Mouse (Mus musculus) forebrain, embryonic 10.5 days (tissue): Measurements from ENCODE around the gene Rab5c. TPM values are rescaled to one million over a fixed set of nuclear protein-coding genes. Genes with fewer than 3 reads are reported as not detected.

Source experiments
- DNase-seq: peaks from one replicate; pipeline ENCODE4 v3.0.0-alpha.2; 2017; ENCODE audit warnings: low spot score; ENCODE audit errors: extremely low spot score
- H3K27ac ChIP-seq: fragments of 300-500 bp; sonication (generic); 2 replicates; pipeline ENCODE4 v1.5.1; 2016; ENCODE audit warnings: mild to moderate bottlenecking
- H3K27me3 ChIP-seq: fragments of 300-500 bp; sonication (generic); 2 replicates; pipeline ENCODE4 v1.6.1; 2016; ENCODE audit warnings: mild to moderate bottlenecking; ENCODE audit not compliant: poor library complexity, severe bottlenecking
- H3K36me3 ChIP-seq: fragments of 300-500 bp; sonication (generic); replicated peaks from 2 replicates; pipeline ENCODE4 v1.6.1; 2016; ENCODE audit warnings: mild to moderate bottlenecking, moderate library complexity
- H3K4me1 ChIP-seq: fragments of 300-500 bp; sonication (generic); 2 replicates; pipeline ENCODE4 v1.6.1; 2016
- H3K4me3 ChIP-seq: fragments of 300-500 bp; sonication (generic); 2 replicates; pipeline ENCODE4 v1.5.1; 2016; ENCODE audit warnings: mild to moderate bottlenecking, moderate library complexity
- H3K9me3 ChIP-seq: fragments of 300-500 bp; sonication (generic); 2 replicates; pipeline ENCODE4 v1.6.1; 2016; ENCODE audit warnings: mild to moderate bottlenecking, moderate library complexity
- WGBS: fragments of 180-500 bp; shearing (Covaris S2); methylation state at CpG from one replicate; pipeline ENCODE4 v1.1.7; 2016; 5-methylcytosine and 5-hydroxymethylcytosine counted together
- polyA plus RNA-seq: library from polyadenylated mRNA; unstranded; fragments of >200 nt; fragmentation: Nextera tagmentation; extraction: Ambion mirVana; gene quantifications from 2 replicates; pipeline ENCODE4 v1.2.1, GENCODE M21; 2016

Rab5c gene
- 13.2 and 14.9 TPM in 2 replicates for polyA plus RNA-seq

DNA sequence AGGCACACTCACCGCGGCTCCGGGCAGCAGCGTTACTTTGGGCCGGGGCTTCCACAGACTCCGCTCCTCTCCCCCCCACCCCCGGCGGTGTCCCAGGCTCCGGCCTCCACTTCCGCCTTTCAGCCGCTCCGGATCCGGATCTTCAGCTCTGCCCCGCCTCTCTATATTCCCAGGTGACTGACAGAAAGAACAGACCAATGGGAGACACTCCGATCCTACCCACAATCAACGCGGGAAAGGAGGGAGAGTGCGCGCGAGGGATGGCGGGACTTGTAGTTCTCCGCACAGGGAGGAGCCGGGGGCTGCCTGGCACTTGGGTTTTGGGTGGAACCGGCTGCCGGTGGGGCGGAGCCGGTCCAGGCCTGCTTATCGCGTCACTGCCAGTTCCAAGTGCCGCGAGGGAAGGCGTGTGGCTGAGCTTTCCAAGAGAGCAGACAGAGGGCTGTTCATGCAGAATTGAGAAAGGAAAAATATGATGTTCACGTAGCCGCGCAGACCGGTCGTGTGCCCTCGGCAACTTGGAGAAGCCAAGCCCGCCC lies at the start of gene Rab5c:
TSS of gene Rab5c (minus strand) at position 150 of the 539 bp plus-strand sequence.
- under 1% methylated on average over 39 of the region's 39 CpGs for WGBS
- Histone ChIP-seq H3K27me3 (no peaks in the 10 kb centered on the region), H3K27ac (peak within 1 kb of the TSS; percentile 91)

DNA sequence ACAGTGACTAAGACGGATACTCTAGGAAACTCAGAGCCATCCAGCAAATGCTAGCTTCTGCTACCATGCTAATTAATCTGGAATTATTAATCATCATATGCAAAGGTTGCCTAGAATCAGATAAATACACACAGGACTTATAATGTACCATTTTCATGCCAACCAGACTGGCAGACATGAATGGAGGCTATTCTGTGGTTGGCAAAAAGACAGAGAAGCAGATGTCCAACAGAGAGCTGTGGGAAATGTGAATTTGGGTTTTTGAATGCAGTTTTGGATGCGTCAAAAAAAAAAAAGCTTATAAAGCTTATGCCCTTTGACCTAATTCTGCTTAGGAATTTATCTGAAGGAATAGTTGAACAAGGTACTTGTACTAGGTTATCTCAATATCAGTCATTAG lies 47.8 kb upstream of the Rab5c start:
- WGBS = 94% methylated on average over 2 of the region's 2 CpGs
- no peaks in the 10 kb centered on the region for H3K27me3 ChIP-seq
- no peak overlapping the region for H3K27ac ChIP-seq
- H3K36me3 ChIP-seq = peaks cover 34% of the 10 kb centered on the region
- H3K9me3 ChIP-seq = no peaks in the 10 kb centered on the region
- H3K4me1 ChIP-seq = peaks cover 15% of the 10 kb centered on the region
- no peak overlapping the region for H3K4me3 ChIP-seq
- DNase-seq = no peak

More for the DNA sequence above, at the start of gene Rab5c:
- Histone ChIP-seq H3K4me3 (peak within 1 kb of the TSS; percentile 78), H3K4me1 (peaks cover 28% of the 10 kb centered on the region), H3K9me3 (no peaks in the 10 kb centered on the region), H3K36me3 (peaks cover 13% of the 10 kb centered on the region)
- DNase-seq = peak; percentile 99

DNA sequence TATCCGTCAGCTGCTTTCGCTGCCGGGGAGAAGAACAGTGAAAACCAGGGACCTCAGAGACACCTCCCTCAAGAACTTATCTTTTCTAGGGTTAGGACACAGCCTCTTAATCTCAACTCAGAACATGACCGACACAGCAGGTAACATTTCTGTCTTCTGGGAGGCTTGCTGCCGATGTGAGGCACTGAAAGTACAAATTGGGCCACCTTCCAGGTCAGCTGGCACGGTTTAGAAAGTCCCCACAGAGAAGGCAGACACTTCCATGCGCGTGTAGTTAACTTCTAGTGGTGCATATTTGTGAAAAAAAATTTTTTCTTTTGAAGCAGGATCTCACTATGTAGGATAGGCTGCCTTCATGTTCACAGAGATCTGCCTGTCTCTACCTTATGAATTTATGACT lies 46.3 kb upstream of the Rab5c start:
- no peaks in the 10 kb centered on the region for H3K9me3 ChIP-seq
- WGBS = 88% methylated on average over 8 of the region's 8 CpGs
- peaks cover 37% of the 10 kb centered on the region for H3K36me3 ChIP-seq
- no peak overlapping the region for H3K27ac ChIP-seq
- no peaks in the 10 kb centered on the region for H3K27me3 ChIP-seq
- DNase-seq = no peak
- peaks cover 15% of the 10 kb centered on the region for H3K4me1 ChIP-seq
- H3K4me3 ChIP-seq = no peak overlapping the region

DNA sequence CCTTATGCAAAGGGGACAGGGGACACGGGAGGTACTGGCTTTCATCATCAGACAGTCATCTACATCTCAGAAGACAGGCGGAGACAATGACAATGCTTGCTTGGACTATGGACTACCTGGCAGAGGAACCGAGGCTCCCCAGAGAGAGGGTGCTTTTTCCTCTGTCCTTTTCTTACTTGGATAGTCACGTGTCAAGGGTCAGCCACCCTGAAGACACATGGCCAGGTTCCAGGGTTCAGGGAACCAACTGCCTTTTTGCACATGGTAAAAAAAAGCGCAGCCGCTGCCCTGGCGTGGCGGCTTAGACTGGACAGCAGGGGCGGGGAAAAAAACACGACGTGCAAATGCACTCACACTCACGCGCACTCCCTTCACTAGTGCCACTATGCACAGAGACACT lies 44.6 kb upstream of the Rab5c start:
- 87% methylated on average over 13 of the region's 13 CpGs for WGBS
- Histone ChIP-seq H3K36me3 (peaks cover 30% of the 10 kb centered on the region), H3K27ac (no peak overlapping the region), H3K4me1 (peaks cover 9% of the 10 kb centered on the region), H3K27me3 (no peaks in the 10 kb centered on the region), H3K4me3 (no peak overlapping the region), H3K9me3 (no peaks in the 10 kb centered on the region)
- no peak for DNase-seq

DNA sequence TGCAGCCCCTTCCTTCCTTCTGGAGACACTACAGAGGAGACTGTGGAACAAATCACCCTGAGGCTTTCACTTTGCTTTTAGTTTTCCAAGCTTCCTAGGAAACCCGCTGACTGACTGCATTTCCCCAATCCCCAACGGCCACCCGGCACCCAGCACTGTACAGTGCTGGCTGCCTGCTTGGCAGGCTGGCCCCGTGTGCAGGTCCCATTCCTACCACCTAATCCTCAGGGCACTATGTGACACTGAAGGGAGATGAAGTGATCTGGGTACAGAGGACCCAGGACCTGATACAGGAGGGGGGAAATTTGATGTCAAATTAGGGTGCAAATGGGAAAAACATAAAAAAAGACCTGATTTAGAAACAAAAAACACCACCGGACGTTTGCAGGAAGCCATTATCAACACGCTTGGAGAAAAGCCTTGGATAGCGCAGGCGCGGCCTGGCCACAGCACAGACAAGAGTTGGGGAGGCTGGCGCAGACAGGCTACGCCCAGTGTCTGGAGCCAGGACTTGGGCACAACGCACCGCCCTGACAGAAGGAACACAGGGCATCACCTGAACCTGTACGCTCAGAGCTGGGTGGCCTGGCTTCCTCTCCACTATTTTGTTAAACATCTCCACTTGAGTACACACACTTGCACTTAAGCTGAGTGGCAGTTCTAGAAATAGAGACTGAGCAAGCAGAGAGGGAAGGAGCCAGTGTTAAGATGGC lies 43.9 kb upstream of the Rab5c start:
- Histone ChIP-seq H3K36me3 (peaks cover 28% of the 10 kb centered on the region), H3K4me1 (peaks cover 8% of the 10 kb centered on the region), H3K27me3 (no peaks in the 10 kb centered on the region), H3K27ac (no peak overlapping the region), H3K9me3 (no peaks in the 10 kb centered on the region), H3K4me3 (no peak overlapping the region)
- 91% methylated on average over 15 of the region's 15 CpGs for WGBS
- no peak for DNase-seq

DNA sequence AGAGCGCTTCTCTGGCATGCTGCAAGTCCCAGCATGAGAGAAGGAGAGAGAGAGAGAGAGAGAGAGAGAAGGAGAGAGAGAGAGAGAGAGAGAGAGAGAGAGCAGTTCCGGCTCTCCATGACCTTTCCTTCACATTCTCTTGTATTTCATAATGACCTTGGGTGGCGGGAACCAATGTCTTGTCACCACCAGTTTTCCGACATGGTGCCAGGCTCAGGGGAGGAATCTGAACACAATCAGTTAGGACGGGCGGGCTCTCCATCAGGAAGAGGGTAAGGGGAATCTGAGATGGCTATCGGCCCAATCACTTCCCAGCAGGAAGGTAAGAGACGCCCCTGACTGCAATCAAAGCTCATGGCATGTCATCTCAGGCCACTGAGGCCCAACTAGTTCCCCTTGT lies 42.2 kb upstream of the Rab5c start:
- H3K36me3 ChIP-seq = peaks cover 26% of the 10 kb centered on the region
- H3K4me3 ChIP-seq = no peak overlapping the region
- 84% methylated on average over 8 of the region's 8 CpGs for WGBS
- H3K4me1 ChIP-seq = no peaks in the 10 kb centered on the region
- no peak overlapping the region for H3K27ac ChIP-seq
- no peaks in the 10 kb centered on the region for H3K9me3 ChIP-seq
- H3K27me3 ChIP-seq = no peaks in the 10 kb centered on the region
- DNase-seq = no peak

DNA sequence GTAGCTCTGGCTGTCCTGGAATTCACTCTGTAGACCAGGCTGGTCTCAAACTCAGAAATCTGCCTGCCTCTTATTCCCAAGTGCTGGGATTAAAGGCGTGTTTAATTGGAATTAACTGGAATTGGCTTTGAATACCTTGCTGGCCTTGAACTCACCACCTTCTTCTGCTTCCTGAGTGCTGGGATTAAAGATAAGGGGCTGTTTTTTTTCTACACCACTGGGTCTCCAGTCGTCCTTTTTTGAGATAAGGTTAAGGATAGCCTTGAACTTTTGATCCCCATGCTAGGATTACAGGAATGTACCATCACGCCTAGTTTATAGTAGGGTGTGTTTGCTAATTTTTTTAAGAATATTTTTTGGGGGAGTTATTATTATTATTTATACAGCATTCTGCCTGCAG lies 40.1 kb upstream of the Rab5c start:
- no peak for DNase-seq
- H3K4me3 ChIP-seq = no peak overlapping the region
- peaks cover 19% of the 10 kb centered on the region for H3K36me3 ChIP-seq
- 78% methylated on average over 3 of the region's 3 CpGs for WGBS
- no peaks in the 10 kb centered on the region for H3K9me3 ChIP-seq
- no peaks in the 10 kb centered on the region for H3K27me3 ChIP-seq
- H3K4me1 ChIP-seq = no peaks in the 10 kb centered on the region
- no peak overlapping the region for H3K27ac ChIP-seq

DNA sequence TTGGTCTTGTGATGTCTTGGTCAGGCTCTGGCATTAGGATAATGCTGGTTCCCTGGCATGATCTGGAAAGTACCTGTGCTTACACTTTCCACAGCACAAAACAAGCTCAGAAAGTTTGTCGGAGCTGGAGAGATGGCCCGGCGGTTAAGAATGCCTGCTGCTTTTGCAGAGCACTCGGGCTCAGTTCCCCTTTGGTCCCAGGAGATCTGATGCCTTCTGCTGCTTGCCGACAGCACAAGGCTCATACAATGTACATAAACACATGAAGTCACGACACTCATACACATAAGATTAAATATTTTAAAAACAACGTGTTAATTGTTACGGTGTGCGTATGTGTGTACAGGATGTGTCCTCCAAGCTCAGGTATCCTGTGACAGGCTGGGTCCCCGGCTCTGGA lies 37.9 kb upstream of the Rab5c start:
- Histone ChIP-seq H3K9me3 (no peaks in the 10 kb centered on the region), H3K27me3 (no peaks in the 10 kb centered on the region), H3K36me3 (0 out of 2 replicates have a peak, but pooled peaks cover 7% of the 10 kb centered on the region), H3K4me1 (peaks cover 2% of the 10 kb centered on the region), H3K27ac (no peak overlapping the region), H3K4me3 (no peak overlapping the region)
- DNase-seq = no peak
- WGBS = 87% methylated on average over 10 of the region's 10 CpGs

DNA sequence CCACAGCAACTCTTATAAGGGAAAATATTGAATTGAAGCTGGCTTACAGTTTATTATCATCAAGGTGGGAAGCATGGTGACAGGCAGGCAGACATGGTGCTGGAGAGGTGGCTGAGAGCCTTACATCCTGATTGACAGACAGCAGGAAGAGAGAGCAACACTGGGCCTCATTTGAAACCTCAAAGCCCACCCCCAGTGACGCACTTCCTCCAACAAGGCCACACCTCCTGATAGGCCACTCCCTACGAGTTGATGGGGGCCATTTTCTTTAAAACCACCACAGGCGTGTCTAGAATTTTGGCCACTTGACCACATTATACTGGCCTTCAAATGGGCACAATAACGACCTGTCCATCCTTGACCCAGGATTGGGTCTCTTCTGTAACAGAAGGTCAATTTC lies 36.2 kb upstream of the Rab5c start:
- Histone ChIP-seq H3K9me3 (no peaks in the 10 kb centered on the region), H3K4me3 (no peak overlapping the region), H3K4me1 (peaks cover 15% of the 10 kb centered on the region), H3K27ac (no peak overlapping the region), H3K27me3 (no peaks in the 10 kb centered on the region), H3K36me3 (0 out of 2 replicates have a peak, but pooled peaks cover under 1% of the 10 kb centered on the region)
- 86% methylated on average over 4 of the region's 4 CpGs for WGBS
- DNase-seq = no peak

DNA sequence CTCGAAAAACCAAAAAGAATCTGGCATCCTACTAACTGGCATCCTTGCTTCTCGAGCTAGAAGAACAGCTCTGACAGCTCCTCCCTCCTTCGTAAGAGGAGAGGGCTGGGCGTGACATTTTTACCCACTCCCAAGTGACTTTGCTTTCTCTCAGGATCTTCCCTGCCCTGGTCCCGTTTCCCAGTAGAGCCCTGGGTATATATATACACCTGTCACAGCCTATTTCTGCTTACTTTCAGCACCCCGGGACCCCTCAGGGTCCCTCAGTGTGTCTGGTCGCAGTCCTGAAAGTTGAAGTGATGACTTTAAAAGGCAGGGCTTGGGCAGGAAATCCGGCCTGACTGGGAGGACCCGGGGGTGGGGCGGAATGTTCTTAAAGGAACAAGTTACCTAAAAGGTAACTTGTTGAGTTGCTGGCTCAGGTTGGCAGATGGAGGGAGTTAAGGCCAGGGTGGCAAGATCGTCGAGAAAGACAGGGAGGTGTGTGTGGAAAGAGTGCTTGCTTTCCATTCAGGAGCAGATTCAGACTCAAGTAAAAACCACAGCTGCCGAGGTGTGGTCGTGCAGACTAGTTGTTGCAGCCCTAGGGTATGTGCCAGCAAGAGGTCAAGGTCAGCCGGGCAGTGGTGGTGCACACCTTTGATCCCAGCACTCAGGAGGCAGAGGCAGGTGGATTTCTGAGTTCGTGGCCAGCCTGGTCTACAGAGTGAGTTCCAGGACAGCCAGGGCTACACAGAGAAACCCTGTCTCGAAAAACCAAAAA lies 32.8 kb upstream of the Rab5c start, which contains the start of gene Ghdc:
TSS of gene Ghdc (minus strand) at position 312 of the 763 bp plus-strand sequence.
- Histone ChIP-seq H3K4me1 (peaks cover 15% of the 10 kb centered on the region), H3K27me3 (no peaks in the 10 kb centered on the region), H3K9me3 (no peaks in the 10 kb centered on the region), H3K36me3 (no peaks in the 10 kb centered on the region), H3K4me3 (peak within 1 kb of the TSS; percentile 55), H3K27ac (peak within 1 kb of the TSS; percentile 62)
- peak; percentile 50 for DNase-seq
- 28% methylated on average over 17 of the region's 17 CpGs for WGBS

DNA sequence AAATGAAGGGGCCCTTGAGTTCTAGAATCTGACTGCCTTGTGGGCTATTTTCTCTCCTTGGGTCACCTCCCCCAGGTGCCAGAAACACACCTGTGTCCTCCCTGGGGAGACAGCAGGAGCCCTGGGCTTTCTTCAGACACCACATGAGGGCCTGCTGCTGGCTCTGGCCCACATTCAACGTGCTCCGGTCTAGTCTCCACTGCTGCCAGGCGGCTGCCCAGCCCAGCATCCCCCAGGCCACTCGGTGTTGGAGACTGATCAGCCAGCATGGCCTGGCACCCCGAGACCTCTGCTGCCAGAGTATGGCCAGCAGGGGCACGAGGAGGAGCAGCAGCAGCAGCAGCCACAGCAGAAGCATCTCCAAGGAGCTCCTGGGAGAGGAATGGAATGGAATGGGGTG lies 32.0 kb upstream of the Rab5c start:
- H3K27me3 ChIP-seq = no peaks in the 10 kb centered on the region
- DNase-seq = no peak
- peak overlapping the region; percentile 55 for H3K4me3 ChIP-seq
- H3K36me3 ChIP-seq = no peaks in the 10 kb centered on the region
- no peak overlapping the region for H3K27ac ChIP-seq
- 59% methylated on average over 6 of the region's 6 CpGs for WGBS
- peaks cover 15% of the 10 kb centered on the region for H3K4me1 ChIP-seq
- no peaks in the 10 kb centered on the region for H3K9me3 ChIP-seq

DNA sequence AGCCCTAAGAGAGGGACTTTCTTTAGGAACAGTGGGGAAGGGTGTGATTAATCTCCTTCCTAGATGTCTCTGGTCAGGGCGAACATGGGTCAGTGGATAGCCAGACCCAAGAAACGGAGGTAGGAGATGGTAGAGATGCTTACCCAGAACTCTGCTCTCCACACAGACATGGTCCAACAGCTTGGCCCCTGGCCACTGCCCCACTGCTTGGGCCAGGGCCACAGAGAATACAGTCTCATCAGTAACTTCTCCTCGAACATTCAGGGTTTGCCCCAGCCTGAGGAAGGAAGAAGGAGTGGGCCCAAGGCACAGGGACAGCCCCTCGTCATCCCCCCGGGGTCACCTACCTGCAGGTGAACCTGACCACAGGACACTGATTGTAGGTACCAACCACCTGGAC lies 29.9 kb upstream of the Rab5c start:
- Histone ChIP-seq H3K4me1 (peaks cover 15% of the 10 kb centered on the region), H3K27ac (no peak overlapping the region), H3K27me3 (peaks cover 6% of the 10 kb centered on the region), H3K4me3 (no peak overlapping the region), H3K36me3 (no peaks in the 10 kb centered on the region), H3K9me3 (no peaks in the 10 kb centered on the region)
- no peak for DNase-seq
- WGBS = 93% methylated on average over 5 of the region's 5 CpGs

DNA sequence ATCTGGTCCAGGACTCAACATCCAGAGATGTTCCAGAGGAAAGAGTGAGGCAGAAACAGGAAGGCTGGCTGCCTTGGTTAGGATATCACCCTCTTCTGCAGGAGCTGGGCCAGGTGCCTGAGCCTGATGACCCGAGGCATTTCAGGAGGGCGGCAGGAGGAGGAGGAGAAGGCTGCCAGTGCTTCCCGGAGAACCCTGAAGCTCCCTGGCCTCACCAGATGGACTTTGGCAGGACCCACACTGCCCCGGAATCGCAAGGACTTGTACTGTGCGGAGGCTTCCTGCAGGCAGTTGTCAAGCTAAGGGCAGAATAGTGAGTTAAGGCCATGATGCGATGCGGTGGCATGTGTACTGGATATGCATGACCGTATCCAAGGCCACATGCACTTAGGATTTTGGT lies 28.7 kb upstream of the Rab5c start:
- Histone ChIP-seq H3K36me3 (no peaks in the 10 kb centered on the region), H3K4me1 (peaks cover 21% of the 10 kb centered on the region), H3K9me3 (no peaks in the 10 kb centered on the region), H3K27ac (no peak overlapping the region), H3K27me3 (peaks cover 18% of the 10 kb centered on the region), H3K4me3 (no peak overlapping the region)
- WGBS = 85% methylated on average over 9 of the region's 9 CpGs
- DNase-seq = no peak
